Mouse (Mus musculus) liver, embryonic 16.5 days (tissue): ENCODE data around the gene Armt1. TPM values are rescaled to one million over a fixed set of nuclear protein-coding genes. Genes with fewer than 3 reads are reported as not detected.

ENCODE experiments used
- ATAC-seq: fragments of 200-750 bp; cut with Nextera tagmentation; 2 replicates; pipeline ENCODE4 v1.8.0; 2017; ENCODE audit warnings: low read depth, mild to moderate bottlenecking, moderate number of reproducible peaks, moderate library complexity
- H3K27ac ChIP-seq: fragments of 300-500 bp; sonication (generic); 2 replicates; pipeline ENCODE4 v1.5.1; 2014; ENCODE audit warnings: mild to moderate bottlenecking, low read length
- H3K27me3 ChIP-seq: fragments of 300-500 bp; sonication (generic); 2 replicates; pipeline ENCODE4 v1.6.1; 2014; ENCODE audit warnings: low read depth, low read length, mixed read lengths; ENCODE audit not compliant: control insufficient read depth, insufficient read depth
- H3K36me3 ChIP-seq: fragments of 300-500 bp; sonication (generic); 2 replicates; pipeline ENCODE4 v1.6.1; 2014; ENCODE audit warnings: mild to moderate bottlenecking; ENCODE audit not compliant: control insufficient read depth, insufficient read depth
- H3K4me1 ChIP-seq: fragments of 300-500 bp; sonication (generic); 2 replicates; pipeline ENCODE4 v1.6.1; 2014; ENCODE audit warnings: low read depth, low read length, mixed read lengths; ENCODE audit not compliant: control insufficient read depth
- H3K4me2 ChIP-seq: fragments of 300-500 bp; sonication (generic); 2 replicates; pipeline ENCODE4 v1.6.1; 2014; ENCODE audit warnings: low read depth, low read length, mixed read lengths
- H3K4me3 ChIP-seq: fragments of 300-500 bp; sonication (generic); 2 replicates; pipeline ENCODE4 v1.5.1; 2014; ENCODE audit warnings: low read depth, mild to moderate bottlenecking, low read length
- H3K9ac ChIP-seq: fragments of 300-500 bp; sonication (generic); 2 replicates; pipeline ENCODE4 v1.6.1; 2014; ENCODE audit warnings: low read depth, low read length
- H3K9me3 ChIP-seq: fragments of 300-500 bp; sonication (generic); replicated peaks from 2 replicates; pipeline ENCODE4 v1.6.1; 2016; ENCODE audit warnings: low read length; ENCODE audit not compliant: control insufficient read depth
- WGBS: fragments of 180-500 bp; shearing (Covaris S2); extraction: QIAGEN DNeasy Blood & Tissue Kit; methylation state at CpG from one replicate; pipeline ENCODE4 v1.1.7; 2014; ENCODE audit not compliant: insufficient replicate concordance; 5-methylcytosine and 5-hydroxymethylcytosine counted together
- polyA plus RNA-seq: library from polyadenylated mRNA; unstranded; fragments of >200 nt; fragmentation: Nextera tagmentation; extraction: Ambion mirVana; gene quantifications from 2 replicates; pipeline ENCODE4 v1.2.1, GENCODE M21; 2015

Gene Armt1
- polyA plus RNA-seq, 1 experiment from 2014 or later: 12.8 TPM

DNA sequence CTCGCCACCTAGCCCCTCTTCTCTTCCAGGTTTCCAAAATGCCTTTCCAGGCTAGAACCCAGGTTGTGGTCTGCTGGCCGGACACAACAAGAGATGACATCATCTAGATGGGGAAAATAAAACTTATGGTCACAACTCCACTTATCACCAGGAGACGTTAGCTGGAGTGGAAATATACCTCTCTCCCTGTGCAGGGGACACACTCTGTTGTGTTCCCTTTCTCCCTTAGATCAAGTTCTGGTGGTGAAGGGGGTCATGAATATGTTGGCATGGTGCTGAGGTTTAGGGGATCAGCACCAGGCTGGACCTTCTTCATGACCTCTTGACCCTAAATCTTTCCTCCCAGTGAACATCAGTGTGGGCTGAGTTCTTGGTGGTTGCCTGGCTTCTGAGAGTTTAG is 59.0 kb downstream of the Armt1 start:
- no peak overlapping the region for H3K9ac ChIP-seq
- 20% methylated on average over 2 of the region's 3 CpGs for WGBS
- peaks cover 3% of the 10 kb centered on the region; the same call in 1 of the 2 replicates for H3K4me1 ChIP-seq
- no peak overlapping the region for H3K4me3 ChIP-seq
- H3K27me3 ChIP-seq: no peaks in the 10 kb centered on the region
- H3K27ac ChIP-seq: no peak overlapping the region
- ATAC-seq: 0 out of 2 replicates have a peak, but pooled peaks have one; percentile 19
- no peaks in the 10 kb centered on the region for H3K36me3 ChIP-seq
- H3K4me2 ChIP-seq: peak overlapping the region; percentile 27; the same call in 1 of the 2 replicates
- H3K9me3 ChIP-seq: no peaks in the 10 kb centered on the region

DNA sequence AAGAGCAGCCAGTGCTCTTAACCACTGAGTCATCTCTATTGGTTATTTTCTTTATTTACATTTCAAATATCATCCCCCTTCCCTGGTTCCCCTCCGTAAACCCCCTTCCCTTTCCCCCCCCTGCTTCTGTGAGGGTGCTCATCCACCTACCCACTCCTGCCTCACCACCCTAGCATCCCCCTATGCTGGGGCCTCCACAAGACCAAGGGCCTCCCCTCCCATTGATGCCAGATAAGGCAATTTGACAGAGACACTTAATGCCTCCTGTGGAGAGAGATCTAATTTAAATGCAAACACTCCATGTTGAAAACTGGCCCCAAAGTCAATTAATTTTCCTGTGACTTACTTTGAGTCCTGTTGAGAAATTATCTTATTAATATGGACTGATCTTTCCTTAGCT is 59.8 kb downstream of the Armt1 start:
- Histone ChIP-seq H3K4me1 (peaks cover 3% of the 10 kb centered on the region; the same call in 1 of the 2 replicates), H3K27ac (no peak overlapping the region), H3K4me2 (no peak overlapping the region), H3K4me3 (no peak overlapping the region), H3K36me3 (no peaks in the 10 kb centered on the region), H3K9ac (no peak overlapping the region), H3K27me3 (no peaks in the 10 kb centered on the region), H3K9me3 (no peaks in the 10 kb centered on the region)
- ATAC-seq: no peak
- WGBS: 38% methylated on average over 1 of the region's 1 CpGs

DNA sequence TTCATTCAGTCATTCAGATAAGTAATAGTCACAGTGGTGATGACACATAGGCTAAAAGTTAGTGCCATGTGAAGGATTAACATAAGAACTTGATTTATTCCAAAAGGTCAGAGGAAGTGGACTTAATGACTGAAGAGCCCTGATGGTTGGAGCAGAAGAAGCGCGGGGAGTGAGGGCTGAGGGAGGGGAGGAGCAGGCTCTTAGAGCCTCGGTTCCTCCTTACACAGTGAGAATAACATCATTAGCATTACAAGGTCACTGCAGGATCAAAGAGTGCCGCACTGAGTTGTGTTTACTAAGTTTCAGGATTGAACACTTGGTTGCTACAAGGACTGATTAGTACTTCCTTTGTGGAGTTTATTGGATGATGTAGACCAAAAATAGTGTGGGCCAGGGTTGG is 60.6 kb downstream of the Armt1 start:
- Histone ChIP-seq H3K4me1 (peaks cover 3% of the 10 kb centered on the region; the same call in 1 of the 2 replicates), H3K9ac (no peak overlapping the region), H3K36me3 (no peaks in the 10 kb centered on the region), H3K9me3 (no peaks in the 10 kb centered on the region), H3K4me2 (no peak overlapping the region), H3K27ac (no peak overlapping the region), H3K4me3 (no peak overlapping the region), H3K27me3 (no peaks in the 10 kb centered on the region)
- 39% methylated on average over 4 of the region's 4 CpGs for WGBS
- no peak for ATAC-seq

DNA sequence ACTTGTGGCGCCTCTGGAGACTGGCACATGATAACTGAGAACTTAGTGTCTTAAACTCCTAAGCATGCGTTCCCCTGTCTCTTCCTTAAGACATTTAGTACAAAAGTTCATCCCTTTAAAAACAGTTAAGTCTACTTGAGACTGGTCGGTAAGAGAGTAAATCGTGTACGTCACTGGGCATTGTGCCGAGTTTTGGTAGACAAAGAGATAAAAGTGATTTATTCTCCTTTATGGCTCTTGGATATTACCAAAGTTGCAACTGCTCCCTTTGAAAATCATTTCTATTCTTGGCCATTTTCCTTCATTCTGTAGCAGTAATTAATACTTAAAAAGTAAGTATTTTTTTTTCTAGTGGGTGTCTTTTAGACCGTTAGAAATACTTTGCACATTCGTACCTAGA is 71.0 kb downstream of the Armt1 start:
- ATAC-seq: no peak
- Histone ChIP-seq H3K4me2 (no peak overlapping the region), H3K36me3 (no peaks in the 10 kb centered on the region), H3K4me3 (no peak overlapping the region), H3K9me3 (no peaks in the 10 kb centered on the region), H3K9ac (no peak overlapping the region), H3K27me3 (no peaks in the 10 kb centered on the region), H3K27ac (no peak overlapping the region), H3K4me1 (no peaks in the 10 kb centered on the region)
- WGBS: 74% methylated on average over 8 of the region's 8 CpGs

Other genes starting within 250 kb of the Armt1 start
- gene Akap12, start 166.1 kb upstream of the Armt1 start, polyA plus RNA-seq: 4.6 and 4.9 TPM in 2 replicates
- 3.9 and 4.2 TPM in 2 replicates for gene Zbtb2, start 44.4 kb upstream of the Armt1 start, polyA plus RNA-seq
- 16.4 and 22.9 TPM in 2 replicates for gene Rmnd1, start 79 bp upstream of the Armt1 start, polyA plus RNA-seq
- gene Ccdc170, start 50.0 kb downstream of the Armt1 start, polyA plus RNA-seq: not detected in 2 replicates
- gene Esr1, start 179.1 kb downstream of the Armt1 start, polyA plus RNA-seq: 0.36 and 0.47 TPM in 2 replicates